Mouse (Mus musculus): ENCODE measurements at regions not wholly inside any gene's neighbourhood (a gene's known extent, or its start where the extent isn't known, plus 50 kb on each side); places are given as distances from the start of the nearest gene placed in this dataset.

DNA sequence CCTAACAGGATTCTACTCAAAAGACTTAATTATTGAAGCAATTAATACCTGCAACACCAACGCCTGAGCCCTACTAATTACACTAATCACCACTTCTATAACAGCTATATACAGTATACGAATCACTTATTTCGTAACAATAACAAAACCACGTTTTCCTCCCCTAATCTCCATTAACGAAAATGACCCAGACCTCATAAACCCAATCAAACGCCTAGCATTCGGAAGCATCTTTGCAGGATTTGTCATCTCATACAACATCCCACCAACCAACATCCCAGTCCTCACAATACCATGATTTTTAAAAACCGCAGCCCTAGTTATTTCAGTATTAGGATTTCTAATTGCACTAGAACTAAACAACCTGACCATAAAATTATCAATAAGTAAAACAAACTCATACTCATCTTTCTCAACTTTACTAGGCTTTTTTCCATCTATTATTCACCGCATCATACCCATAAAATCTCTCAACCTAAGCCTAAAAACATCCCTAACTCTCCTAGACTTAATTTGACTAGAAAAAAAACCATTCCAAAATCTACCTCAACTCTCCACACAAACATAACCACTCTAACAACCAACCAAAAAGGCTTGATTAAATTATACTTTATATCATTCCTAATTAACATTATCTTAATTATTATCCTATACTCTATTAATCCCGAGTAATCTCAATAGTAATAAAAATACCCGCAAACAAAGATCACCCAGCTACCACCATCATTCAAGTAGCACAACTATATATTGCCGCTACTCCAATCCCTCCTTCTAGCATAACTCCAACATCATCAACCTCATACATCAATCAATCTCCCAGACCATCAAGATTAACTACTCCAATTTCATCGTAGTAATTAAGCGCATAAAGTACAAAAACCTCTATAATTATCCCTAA lies 830.9 kb upstream of the Tyrp1 start:
- 83% methylated on average over 14 of the region's 14 CpGs for WGBS
- ATAC-seq (replicated peaks; ENCODE audit: extremely low read depth, insufficient read depth, low FRiP score), result peak; percentile 100
- no peak overlapping the region for H3K4me3 ChIP-seq (ENCODE audit: low read length)

DNA sequence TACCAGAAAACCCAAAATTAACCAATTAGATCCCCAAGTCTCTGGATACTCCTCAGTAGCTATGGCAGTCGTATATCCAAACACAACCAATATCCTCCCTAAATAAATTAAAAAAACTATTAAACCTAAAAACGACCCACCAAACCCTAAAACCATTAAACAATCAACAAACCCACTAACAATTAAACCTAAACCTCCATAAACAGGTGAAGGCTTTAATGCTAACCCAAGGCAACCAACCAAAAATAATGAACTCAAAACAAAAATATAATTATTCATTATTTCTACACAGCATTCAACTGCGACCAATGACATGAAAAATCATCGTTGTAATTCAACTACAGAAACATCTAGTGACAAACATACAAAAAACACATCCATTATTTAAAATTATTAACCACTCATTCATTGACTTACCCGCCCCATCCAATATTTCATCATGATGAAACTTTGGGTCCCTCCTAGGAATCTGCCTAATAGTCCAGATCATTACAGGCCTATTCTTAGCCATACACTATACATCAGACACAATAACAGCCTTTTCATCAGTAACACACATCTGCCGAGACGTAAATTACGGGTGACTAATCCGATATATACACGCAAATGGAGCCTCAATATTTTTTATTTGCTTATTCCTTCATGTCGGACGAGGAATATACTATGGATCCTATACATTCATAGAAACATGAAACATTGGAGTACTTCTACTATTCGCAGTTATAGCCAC lies 830.1 kb upstream of the Tyrp1 start:
- WGBS, result 78% methylated on average over 13 of the region's 13 CpGs
- peak; percentile 91 for ATAC-seq (replicated peaks; ENCODE audit: extremely low read depth, insufficient read depth, low FRiP score)
- H3K36me3 ChIP-seq (ENCODE audit: control insufficient read depth, insufficient read depth), result no peaks in the 10 kb centered on the region
- no peaks in the 10 kb centered on the region for H3K27me3 ChIP-seq (ENCODE audit: control insufficient read depth, insufficient read depth, low read length)
- H3K4me3 ChIP-seq (ENCODE audit: low read length), result no peak overlapping the region
- H3K9ac ChIP-seq (ENCODE audit: low read length), result no peak overlapping the region
- no peak overlapping the region for H3K27ac ChIP-seq (ENCODE audit: low read length)
- no peaks in the 10 kb centered on the region for H3K9me3 ChIP-seq (replicated peaks; ENCODE audit: control insufficient read depth, low read length)
- no peak overlapping the region for H3K4me2 ChIP-seq (ENCODE audit: low read depth, low read length)
- no peaks in the 10 kb centered on the region for H3K4me1 ChIP-seq (ENCODE audit: control insufficient read depth, insufficient read depth, low read length)

More for the DNA sequence above, 830.9 kb upstream of the Tyrp1 start:
- H3K9ac ChIP-seq (ENCODE audit: low read length), result no peak overlapping the region
- H3K4me2 ChIP-seq (ENCODE audit: low read depth, low read length), result no peak overlapping the region
- H3K36me3 ChIP-seq (ENCODE audit: control insufficient read depth, insufficient read depth), result no peaks in the 10 kb centered on the region
- no peaks in the 10 kb centered on the region for H3K4me1 ChIP-seq (ENCODE audit: control insufficient read depth, insufficient read depth, low read length)
- H3K9me3 ChIP-seq (replicated peaks; ENCODE audit: control insufficient read depth, low read length), result no peaks in the 10 kb centered on the region
- H3K27me3 ChIP-seq (ENCODE audit: control insufficient read depth, insufficient read depth, low read length), result no peaks in the 10 kb centered on the region
- no peak overlapping the region for H3K27ac ChIP-seq (ENCODE audit: low read length)

DNA sequence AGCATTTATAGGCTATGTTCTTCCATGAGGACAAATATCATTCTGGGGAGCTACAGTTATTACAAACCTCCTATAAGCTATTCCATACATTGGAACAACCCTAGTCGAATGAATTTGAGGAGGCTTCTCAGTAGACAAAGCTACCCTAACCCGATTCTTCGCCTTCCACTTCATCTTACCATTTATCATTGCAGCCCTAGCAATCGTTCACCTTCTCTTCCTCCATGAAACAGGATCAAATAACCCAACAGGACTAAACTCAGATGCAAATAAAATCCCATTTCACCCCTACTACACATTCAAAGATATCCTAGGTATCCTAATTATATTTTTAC lies 829.6 kb upstream of the Tyrp1 start:
- Histone ChIP-seq H3K4me2 (ENCODE audit: low read depth, low read length) (no peak overlapping the region), H3K27me3 (ENCODE audit: control insufficient read depth, insufficient read depth, low read length) (no peaks in the 10 kb centered on the region)
- 75% methylated on average over 4 of the region's 4 CpGs for WGBS

DNA sequence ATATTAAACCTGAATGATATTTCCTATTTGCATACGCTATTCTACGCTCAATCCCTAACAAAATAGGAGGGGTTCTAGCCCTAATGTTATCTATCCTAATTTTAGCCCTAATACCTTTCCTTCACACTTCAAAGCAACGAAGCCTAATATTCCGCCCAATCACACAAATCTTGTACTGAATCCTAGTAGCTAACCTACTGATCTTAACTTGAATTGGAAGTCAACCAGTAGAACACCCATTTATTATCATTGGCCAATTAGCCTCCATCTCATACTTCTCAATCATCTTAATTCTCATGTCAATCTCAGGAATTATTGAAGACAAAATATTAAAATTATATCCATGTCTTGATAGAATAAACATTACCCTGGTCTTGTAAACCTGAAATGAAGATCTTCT lies 829.1 kb upstream of the Tyrp1 start:
- WGBS, result 82% methylated on average over 4 of the region's 4 CpGs
- no peak for ATAC-seq (replicated peaks; ENCODE audit: extremely low read depth, insufficient read depth, low FRiP score)

More for the DNA sequence above, 829.6 kb upstream of the Tyrp1 start:
- Histone ChIP-seq H3K9me3 (replicated peaks; ENCODE audit: control insufficient read depth, low read length) (no peaks in the 10 kb centered on the region), H3K9ac (ENCODE audit: low read length) (no peak overlapping the region), H3K36me3 (ENCODE audit: control insufficient read depth, insufficient read depth) (no peaks in the 10 kb centered on the region), H3K4me3 (ENCODE audit: low read length) (no peak overlapping the region), H3K4me1 (ENCODE audit: control insufficient read depth, insufficient read depth, low read length) (no peaks in the 10 kb centered on the region), H3K27ac (ENCODE audit: low read length) (no peak overlapping the region)
- ATAC-seq (replicated peaks; ENCODE audit: extremely low read depth, insufficient read depth, low FRiP score), result no peak

DNA sequence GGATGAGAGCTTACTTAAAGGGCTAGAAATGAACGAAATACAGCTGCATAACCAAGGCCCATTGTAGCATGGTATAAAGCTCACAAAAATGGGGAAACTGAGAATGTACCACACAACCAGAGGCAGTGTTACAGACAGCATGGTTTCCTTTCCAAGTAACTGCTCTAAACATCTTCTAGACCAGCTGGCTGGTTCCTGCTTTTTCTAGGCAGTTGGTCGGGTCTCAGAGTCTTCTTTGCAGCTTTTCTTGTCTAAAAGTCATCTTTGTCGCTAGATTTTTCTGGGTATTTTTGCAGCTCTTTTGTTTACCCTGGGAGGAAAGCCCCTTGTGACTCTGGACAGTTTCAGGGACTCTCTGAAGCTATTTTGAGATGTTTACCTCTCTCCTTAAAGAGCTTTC lies 806.0 kb upstream of the Tyrp1 start:
- Histone ChIP-seq H3K4me1 (ENCODE audit: control insufficient read depth, insufficient read depth, low read length) (no peaks in the 10 kb centered on the region), H3K9ac (ENCODE audit: low read length) (no peak overlapping the region), H3K4me3 (ENCODE audit: low read length) (no peak overlapping the region), H3K36me3 (ENCODE audit: control insufficient read depth, insufficient read depth) (no peaks in the 10 kb centered on the region), H3K4me2 (ENCODE audit: low read depth, low read length) (no peak overlapping the region), H3K27me3 (ENCODE audit: control insufficient read depth, insufficient read depth, low read length) (no peaks in the 10 kb centered on the region), H3K27ac (ENCODE audit: low read length) (no peak overlapping the region), H3K9me3 (replicated peaks; ENCODE audit: control insufficient read depth, low read length) (no peaks in the 10 kb centered on the region)
- 50% methylated on average over 3 of the region's 3 CpGs for WGBS
- ATAC-seq (replicated peaks; ENCODE audit: extremely low read depth, insufficient read depth, low FRiP score), result no peak

More for the DNA sequence above, 829.1 kb upstream of the Tyrp1 start:
- no peak overlapping the region for H3K27ac ChIP-seq (ENCODE audit: low read length)
- no peaks in the 10 kb centered on the region for H3K27me3 ChIP-seq (ENCODE audit: control insufficient read depth, insufficient read depth, low read length)
- no peaks in the 10 kb centered on the region for H3K36me3 ChIP-seq (ENCODE audit: control insufficient read depth, insufficient read depth)
- no peaks in the 10 kb centered on the region for H3K9me3 ChIP-seq (replicated peaks; ENCODE audit: control insufficient read depth, low read length)
- no peak overlapping the region for H3K4me3 ChIP-seq (ENCODE audit: low read length)
- no peak overlapping the region for H3K9ac ChIP-seq (ENCODE audit: low read length)
- H3K4me1 ChIP-seq (ENCODE audit: control insufficient read depth, insufficient read depth, low read length), result no peaks in the 10 kb centered on the region
- no peak overlapping the region for H3K4me2 ChIP-seq (ENCODE audit: low read depth, low read length)

GRCm38 (mm10) chr4:80047956-80048355 lies 786.0 kb upstream of the Tyrp1 start:
- Histone ChIP-seq H3K4me3 (ENCODE audit: low read length) (no peak overlapping the region), H3K4me1 (ENCODE audit: control insufficient read depth, insufficient read depth, low read length) (no peaks in the 10 kb centered on the region), H3K9me3 (replicated peaks; ENCODE audit: control insufficient read depth, low read length) (no peaks in the 10 kb centered on the region), H3K4me2 (ENCODE audit: low read depth, low read length) (no peak overlapping the region), H3K27me3 (ENCODE audit: control insufficient read depth, insufficient read depth, low read length) (no peaks in the 10 kb centered on the region), H3K9ac (ENCODE audit: low read length) (no peak overlapping the region), H3K36me3 (ENCODE audit: control insufficient read depth, insufficient read depth) (no peaks in the 10 kb centered on the region), H3K27ac (ENCODE audit: low read length) (no peak overlapping the region)
- WGBS, result 74% methylated on average over 6 of the region's 6 CpGs
- ATAC-seq (replicated peaks; ENCODE audit: extremely low read depth, insufficient read depth, low FRiP score), result no peak
